Mouse (Mus musculus): ENCODE results near the gene Gpr156.

DNA sequence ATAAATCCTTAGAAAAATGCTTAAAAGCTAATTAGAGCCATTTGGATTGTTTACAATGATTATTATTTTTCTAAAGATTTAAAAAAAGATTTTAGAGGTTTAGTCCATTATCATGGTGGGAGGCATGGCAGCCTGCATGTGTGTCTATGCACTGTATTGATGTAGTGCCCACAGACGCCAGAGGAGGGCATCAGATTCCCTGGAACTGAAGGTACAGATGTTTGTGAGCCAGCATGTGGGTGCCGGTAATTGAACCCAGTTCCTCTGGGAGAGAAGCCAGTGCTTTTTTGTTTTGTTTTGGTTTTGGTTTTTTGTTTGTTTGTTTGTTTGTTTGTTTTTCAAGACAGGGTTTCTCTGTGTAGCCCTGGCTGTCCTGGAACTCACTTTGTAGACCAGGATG is 13.3 kb downstream of the Gpr156 start:
- no peak for TF ChIP-seq CTCF (IDR thresholded peaks at IDR 0.05; ENCODE audit: control insufficient read depth, insufficient read depth, insufficient replicate concordance, low read depth, low read length)
- no peak for TF ChIP-seq POLR2A (IDR thresholded peaks at IDR 0.05; ENCODE audit: control insufficient read depth, low read depth, low read length)

All from testis, adult 2 months (tissue).